Mouse (Mus musculus) heart, postnatal 0 days (tissue): ENCODE results near the gene Gm21969.

Source experiments
- CTCF ChIP-seq: IDR thresholded peaks from 2 replicates; pipeline ENCODE4 v1.5.1; 2016; ENCODE audit warnings: antibody characterized with exemption, control low read depth, low read depth
- EP300 ChIP-seq: IDR thresholded peaks from 2 replicates; pipeline ENCODE4 v1.6.1; 2016; ENCODE audit warnings: antibody characterized with exemption, low read depth

DNA sequence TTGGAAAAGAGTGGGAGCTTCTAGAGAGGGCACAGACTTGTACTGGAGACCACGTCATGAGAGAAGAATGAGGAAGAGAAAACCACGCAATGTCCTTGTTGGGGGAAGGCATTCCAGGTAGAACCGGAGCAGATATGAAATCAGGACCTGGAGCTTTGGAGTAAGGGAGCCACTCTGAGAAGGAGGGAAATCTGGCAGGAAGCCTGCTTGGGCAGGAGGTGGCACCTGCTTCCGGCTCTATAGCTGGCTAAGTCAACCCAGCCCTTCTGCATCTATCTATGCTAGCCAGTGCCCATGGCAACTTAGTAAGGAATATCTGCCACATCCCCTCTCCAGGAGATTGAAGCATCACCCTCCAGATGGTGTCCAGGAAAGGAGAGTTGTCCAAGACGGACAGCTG, 103.0 kb downstream of the Gm21969 start:
- TF ChIP-seq CTCF (no peak), EP300 (no peak)
